Mouse (Mus musculus): ENCODE data around the gene Speer4c. TPM values are rescaled to one million over a fixed set of nuclear protein-coding genes. Genes with fewer than 3 reads are reported as not detected.
"Not testable (repeated sequence)": the region's sequence is repeated elsewhere in the genome, so short reads cannot be mapped to it uniquely, and the experiment has no call there.

The Speer4c gene
- polyA plus RNA-seq (2012; rRNA removed): not detected in 2 replicates

- DNase-seq (ENCODE audit: low spot score): not testable (repeated sequence)
Measured at GRCm38 (mm10) chr5:15714171-15714570, at the start of gene Speer4c. Gene Speer4c (minus strand): TSS chr5:15714271.

GRCm38 (mm10) chr5:15747478-15748255 is 33.6 kb upstream of the Speer4c start:
- DNase-seq (ENCODE audit: low spot score): no peak

- no peak for DNase-seq (ENCODE audit: low spot score)
Measured at GRCm38 (mm10) chr5:15734097-15734867, 20.2 kb upstream of the Speer4c start.

GRCm38 (mm10) chr5:15702891-15703290 is 11.2 kb downstream of the Speer4c start:
- DNase-seq (ENCODE audit: low spot score): not testable (repeated sequence)

GRCm38 (mm10) chr5:15697719-15698118 is 16.4 kb downstream of the Speer4c start:
- DNase-seq (ENCODE audit: low spot score): not testable (repeated sequence)

- DNase-seq (ENCODE audit: low spot score): not testable (repeated sequence)
Measured at GRCm38 (mm10) chr5:15691849-15692248, 22.2 kb downstream of the Speer4c start.

- DNase-seq (ENCODE audit: low spot score): not testable (repeated sequence)
Measured at GRCm38 (mm10) chr5:15690822-15691221, 23.2 kb downstream of the Speer4c start.

GRCm38 (mm10) chr5:15689659-15690213 is 24.3 kb downstream of the Speer4c start:
- DNase-seq (ENCODE audit: low spot score): not testable (repeated sequence)

GRCm38 (mm10) chr5:15688874-15689658 is 25.0 kb downstream of the Speer4c start:
- not testable (repeated sequence) for DNase-seq (ENCODE audit: low spot score)

GRCm38 (mm10) chr5:15681301-15682035 is 32.6 kb downstream of the Speer4c start:
- not testable (repeated sequence) for DNase-seq (ENCODE audit: low spot score)

GRCm38 (mm10) chr5:15679980-15680949 is 33.8 kb downstream of the Speer4c start:
- DNase-seq (ENCODE audit: low spot score): not testable (repeated sequence)

GRCm38 (mm10) chr5:15678907-15679306 is 35.2 kb downstream of the Speer4c start:
- DNase-seq (ENCODE audit: low spot score): not testable (repeated sequence)

- not testable (repeated sequence) for DNase-seq (ENCODE audit: low spot score)
Measured at GRCm38 (mm10) chr5:15677750-15678149, 36.3 kb downstream of the Speer4c start.

GRCm38 (mm10) chr5:15674429-15675244 is 39.4 kb downstream of the Speer4c start:
- not testable (repeated sequence) for DNase-seq (ENCODE audit: low spot score)

GRCm38 (mm10) chr5:15673989-15674388 is 40.1 kb downstream of the Speer4c start:
- DNase-seq (ENCODE audit: low spot score): not testable (repeated sequence)

GRCm38 (mm10) chr5:15670789-15671188 is 43.3 kb downstream of the Speer4c start:
- not testable (repeated sequence) for DNase-seq (ENCODE audit: low spot score)

GRCm38 (mm10) chr5:15663847-15664246 is 50.2 kb downstream of the Speer4c start:
- DNase-seq (ENCODE audit: low spot score): not testable (repeated sequence)

All from urinary bladder, adult 2 months (tissue).